Comparison of ENCODE assay signal across 16 mouse cellular contexts in genomic region chr1:51515625-51516024, GRCm38 (mm10). TPM values are rescaled to one million over a fixed set of nuclear protein-coding genes. Genes with fewer than 3 reads are reported as not detected.
DNase-seq lines count a peak whose midpoint lies in the region; ATAC-seq and TF ChIP-seq lines count a peak whose summit lies in the region.
"Had no signal": no experiment of that assay in that cellular context is flagged by ENCODE, and none has a peak within 500 bp of the region (broad histone marks: within the 10 kb centered on the region; RNA-seq: fewer than 3 reads in every experiment).

No protein-coding gene starts in this region.

- no peaks in the 10 kb centered on the region for H3K27me3 ChIP-seq in heart, embryonic 11.5 days (ENCODE audit: control insufficient read depth, insufficient read depth, low read length)
- no peaks in the 10 kb centered on the region for H3K27me3 ChIP-seq in lung, embryonic 16.5 days (ENCODE audit: control insufficient read depth, insufficient read depth, low read depth, low read length)
- H3K27me3 ChIP-seq in forebrain, postnatal 0 days (ENCODE audit: insufficient read depth, low read length), result no peaks in the 10 kb centered on the region
- H3K27me3 ChIP-seq: kidney, embryonic 15.5 days; limb, embryonic 13.5 days; liver, embryonic 15.5 days; megakaryocyte, embryonic 14.5 days; neural tube, embryonic 12.5 days had no signal

- H3K9me3 ChIP-seq in heart, embryonic 11.5 days (replicated peaks; ENCODE audit: control insufficient read depth, low read length), result no peaks in the 10 kb centered on the region
- H3K9me3 ChIP-seq in lung, embryonic 16.5 days (ENCODE audit: control insufficient read depth, low read length), result no peaks in the 10 kb centered on the region
- no peaks in the 10 kb centered on the region for H3K9me3 ChIP-seq in forebrain, postnatal 0 days (ENCODE audit: low read length)
- H3K9me3 ChIP-seq: kidney, embryonic 15.5 days; limb, embryonic 13.5 days; liver, embryonic 15.5 days; megakaryocyte, embryonic 14.5 days; neural tube, embryonic 12.5 days had no signal

- H3K4me1 ChIP-seq in heart, embryonic 11.5 days (ENCODE audit: control insufficient read depth, insufficient read depth, low read length), result peaks cover 10% of the 10 kb centered on the region
- peaks cover 8% of the 10 kb centered on the region; the same call in 1 of the 2 replicates for H3K4me1 ChIP-seq in lung, embryonic 16.5 days (replicated peaks; ENCODE audit: control insufficient read depth, insufficient read depth, low read length)
- peaks cover 5% of the 10 kb centered on the region; the same call in 1 of the 2 replicates for H3K4me1 ChIP-seq in cortical plate, adult 2 months (ENCODE audit: control insufficient read depth, insufficient read depth, low read length)
- H3K4me1 ChIP-seq in forebrain, postnatal 0 days (ENCODE audit: insufficient read depth), result no peaks in the 10 kb centered on the region
- H3K4me1 ChIP-seq: limb, embryonic 13.5 days; neural tube, embryonic 12.5 days had no signal

- DNase-seq in heart, adult 9 months (ENCODE audit: low spot score in 2 of 2), result no peak
- DNase-seq in lung, postnatal 25 days (ENCODE audit: low spot score), result no peak
- no peak for DNase-seq in forebrain, postnatal 0 days
- no peak for DNase-seq in cerebellum, postnatal 36 days
- DNase-seq: cerebellum, adult 9-11 months; right cerebral cortex, postnatal 14 days had no signal

- H3K4me3 ChIP-seq in heart, embryonic 11.5 days (ENCODE audit: low read depth, low read length), result no peak overlapping the region
- H3K4me3 ChIP-seq in lung, embryonic 16.5 days (ENCODE audit: low read length), result no peak overlapping the region
- H3K4me3 ChIP-seq in cortical plate, adult 2 months (ENCODE audit: insufficient read depth, low read length), result no peak overlapping the region
- H3K4me3 ChIP-seq in forebrain, postnatal 0 days (ENCODE audit: low read depth, low read length), result no peak overlapping the region
- H3K4me3 ChIP-seq: kidney, embryonic 15.5 days; layer of hippocampus, adult 2 months; limb, embryonic 13.5 days; liver, embryonic 15.5 days; megakaryocyte, embryonic 14.5 days; neural tube, embryonic 12.5 days had no signal

- ATAC-seq in heart, embryonic 11.5 days (replicated peaks; ENCODE audit: insufficient number of reproducible peaks, low FRiP score, low TSS enrichment), result no peak
- peak; percentile 31 for ATAC-seq in lung, embryonic 16.5 days (ENCODE audit: low read depth)
- ATAC-seq in forebrain, postnatal 0 days, result no peak
- ATAC-seq: CD4-positive, CD25-positive, alpha-beta regulatory T cell, adult 4 months had no signal

- no peak overlapping the region for H3K4me2 ChIP-seq in heart, embryonic 11.5 days
- no peak overlapping the region for H3K4me2 ChIP-seq in lung, embryonic 16.5 days (ENCODE audit: low read depth, low read length)
- H3K4me2 ChIP-seq in forebrain, postnatal 0 days (ENCODE audit: low read depth), result no peak overlapping the region
- H3K4me2 ChIP-seq: kidney, embryonic 15.5 days; limb, embryonic 13.5 days; liver, embryonic 15.5 days; neural tube, embryonic 12.5 days had no signal

- TF ChIP-seq CTCF in cortical plate, adult 2 months (IDR thresholded peaks at IDR 0.05; ENCODE audit: extremely low read depth, insufficient read depth, low read length), result no peak
- TF ChIP-seq CTCF in forebrain, postnatal 0 days (IDR thresholded peaks at IDR 0.05; ENCODE audit: low read depth), result no peak

- WGBS in heart, embryonic 11.5 days (ENCODE audit: insufficient replicate concordance), result 45% methylated on average over 2 of the region's 2 CpGs
- WGBS in lung, embryonic 16.5 days, result 46% methylated on average over 2 of the region's 2 CpGs
- WGBS in forebrain, postnatal 0 days, result 38% methylated on average over 2 of the region's 2 CpGs

- no peak overlapping the region for H3K9ac ChIP-seq in heart, embryonic 11.5 days (ENCODE audit: low read depth, low read length)
- no peak overlapping the region for H3K9ac ChIP-seq in lung, embryonic 16.5 days (ENCODE audit: low read length)
- no peak overlapping the region for H3K9ac ChIP-seq in forebrain, postnatal 0 days
- H3K9ac ChIP-seq: kidney, embryonic 15.5 days; limb, embryonic 13.5 days; liver, embryonic 15.5 days; neural tube, embryonic 12.5 days had no signal

- H3K36me3 ChIP-seq in heart, embryonic 11.5 days (ENCODE audit: control insufficient read depth, insufficient read depth, low read length), result no peaks in the 10 kb centered on the region
- H3K36me3 ChIP-seq in lung, embryonic 16.5 days (ENCODE audit: control insufficient read depth, insufficient read depth, low read length), result no peaks in the 10 kb centered on the region
- H3K36me3 ChIP-seq in forebrain, postnatal 0 days (ENCODE audit: insufficient read depth), result no peaks in the 10 kb centered on the region
- H3K36me3 ChIP-seq: kidney, embryonic 15.5 days; limb, embryonic 13.5 days; liver, embryonic 15.5 days; neural tube, embryonic 12.5 days had no signal

- no peak for TF ChIP-seq POLR2A in cortical plate, adult 2 months (IDR thresholded peaks at IDR 0.05; ENCODE audit: extremely low read depth, insufficient read depth, low read length)

- H3K27ac ChIP-seq in heart, embryonic 11.5 days (ENCODE audit: low read depth, low read length), result peak overlapping the region; percentile 54
- peak overlapping the region; percentile 64 for H3K27ac ChIP-seq in lung, embryonic 16.5 days (ENCODE audit: low read length)
- H3K27ac ChIP-seq in cortical plate, adult 2 months (ENCODE audit: insufficient read depth, low read length), result 0 out of 2 replicates have a peak overlapping the region, but pooled peaks have one; percentile 17
- no peak overlapping the region for H3K27ac ChIP-seq in forebrain, postnatal 0 days (ENCODE audit: low read depth, low read length)
- H3K27ac ChIP-seq: kidney, embryonic 15.5 days; layer of hippocampus, adult 2 months; limb, embryonic 13.5 days; liver, embryonic 15.5 days; neural tube, embryonic 12.5 days had no signal

RNA-seq across cellular contexts. Expression of gene Nabp1, which starts 37.4 kb away (rescaled TPM):
- 14.0 and 15.9 TPM in 2 replicates for polyA plus RNA-seq in heart, embryonic 11.5 days (2014; fragmentation: Nextera tagmentation; extraction: Ambion mirVana)
- 12.0 and 14.2 TPM in 2 replicates for polyA plus RNA-seq in lung, embryonic 16.5 days (2015; fragmentation: Nextera tagmentation; extraction: Ambion mirVana)
- 9.8 and 10.6 TPM in 2 replicates for polyA plus RNA-seq in cortical plate, adult 2 months (2012; rRNA removed)
- total RNA-seq in forebrain, postnatal 0 days (2014; rRNA removed), result 7.5 and 8.2 TPM in 2 replicates
- polyA plus RNA-seq in forebrain, postnatal 0 days (2015; fragmentation: Nextera tagmentation; extraction: Ambion mirVana), result 3.4 and 6.3 TPM in 2 replicates
